ENCODE assay signal across 9 mouse cellular contexts in genomic region chr9:113645837-113646169, GRCm38 (mm10).
DNase-seq lines count a peak whose midpoint lies in the region; ATAC-seq lines count a peak whose summit lies in the region.
"Had no signal": no experiment of that assay in that cellular context is flagged by ENCODE, and none has a peak within 500 bp of the region (broad histone marks: within the 10 kb centered on the region; RNA-seq: fewer than 3 reads in every experiment).

No protein-coding gene starts in this region.

- H3K4me1 ChIP-seq in forebrain, embryonic 15.5 days: 0 out of 2 replicates have a peak, but pooled peaks cover 6% of the 10 kb centered on the region
- H3K4me1 ChIP-seq in forebrain, embryonic 12.5 days: peaks cover 4% of the 10 kb centered on the region; the same call in 1 of the 2 replicates
- H3K4me1 ChIP-seq in neural tube, embryonic 12.5 days: peaks cover 10% of the 10 kb centered on the region
- H3K4me1 ChIP-seq in midbrain, embryonic 13.5 days (replicated peaks): peaks cover 8% of the 10 kb centered on the region; the same call in 1 of the 2 replicates

- H3K27me3 ChIP-seq in forebrain, embryonic 15.5 days: no peaks in the 10 kb centered on the region
- H3K27me3 ChIP-seq in forebrain, embryonic 12.5 days: no peaks in the 10 kb centered on the region
- no peaks in the 10 kb centered on the region for H3K27me3 ChIP-seq in neural tube, embryonic 12.5 days (replicated peaks)
- H3K27me3 ChIP-seq in midbrain, embryonic 13.5 days: no peaks in the 10 kb centered on the region
- H3K27me3 ChIP-seq: heart, embryonic 12.5 days had no signal

- WGBS in forebrain, embryonic 15.5 days: 49% methylated on average over 5 of the region's 5 CpGs
- 47% methylated on average over 5 of the region's 5 CpGs for WGBS in forebrain, embryonic 12.5 days
- WGBS in neural tube, embryonic 12.5 days: 44% methylated on average over 5 of the region's 5 CpGs
- 47% methylated on average over 5 of the region's 5 CpGs for WGBS in midbrain, embryonic 13.5 days

- H3K4me2 ChIP-seq in forebrain, embryonic 15.5 days (replicated peaks): no peak overlapping the region
- H3K4me2 ChIP-seq in forebrain, embryonic 12.5 days: no peak overlapping the region
- no peak overlapping the region for H3K4me2 ChIP-seq in neural tube, embryonic 12.5 days (replicated peaks)
- no peak overlapping the region for H3K4me2 ChIP-seq in midbrain, embryonic 13.5 days (replicated peaks)

- intact Hi-C loops in gastrocnemius, postnatal 36 days (cut with DNase I): loop anchor here (10.0 kb wide), 1 partner anchor 191 kb away; no protein-coding TSS in a partner anchor

- no peak overlapping the region for H3K9ac ChIP-seq in forebrain, embryonic 15.5 days (replicated peaks)
- H3K9ac ChIP-seq in forebrain, embryonic 12.5 days: no peak overlapping the region
- H3K9ac ChIP-seq in neural tube, embryonic 12.5 days: no peak overlapping the region
- H3K9ac ChIP-seq in midbrain, embryonic 13.5 days (replicated peaks): no peak overlapping the region

- H3K9me3 ChIP-seq in forebrain, embryonic 15.5 days: no peaks in the 10 kb centered on the region
- H3K9me3 ChIP-seq in forebrain, embryonic 12.5 days: no peaks in the 10 kb centered on the region
- no peaks in the 10 kb centered on the region for H3K9me3 ChIP-seq in neural tube, embryonic 12.5 days
- no peaks in the 10 kb centered on the region for H3K9me3 ChIP-seq in midbrain, embryonic 13.5 days
- H3K9me3 ChIP-seq: heart, embryonic 12.5 days had no signal

- DNase-seq in neural tube, embryonic 10.5 days (ENCODE audit: extremely low spot score, low spot score): no peak
- no peak for DNase-seq in right cerebral cortex, postnatal 36 days (ENCODE audit: low spot score in 2 of 2)
- DNase-seq in thymus, postnatal 36 days: no peak
- DNase-seq in gastrocnemius, postnatal 36 days: no peak

- H3K27ac ChIP-seq in forebrain, embryonic 15.5 days (replicated peaks): no peak overlapping the region
- no peak overlapping the region for H3K27ac ChIP-seq in forebrain, embryonic 12.5 days
- H3K27ac ChIP-seq in neural tube, embryonic 12.5 days: no peak overlapping the region
- H3K27ac ChIP-seq in midbrain, embryonic 13.5 days: no peak overlapping the region

- H3K36me3 ChIP-seq in forebrain, embryonic 15.5 days: no peaks in the 10 kb centered on the region
- no peaks in the 10 kb centered on the region for H3K36me3 ChIP-seq in forebrain, embryonic 12.5 days (replicated peaks)
- no peaks in the 10 kb centered on the region for H3K36me3 ChIP-seq in neural tube, embryonic 12.5 days
- no peaks in the 10 kb centered on the region for H3K36me3 ChIP-seq in midbrain, embryonic 13.5 days
- H3K36me3 ChIP-seq: heart, embryonic 12.5 days had no signal

- H3K4me3 ChIP-seq in forebrain, embryonic 15.5 days: no peak overlapping the region
- H3K4me3 ChIP-seq in forebrain, embryonic 12.5 days (replicated peaks): no peak overlapping the region
- no peak overlapping the region for H3K4me3 ChIP-seq in neural tube, embryonic 12.5 days
- H3K4me3 ChIP-seq in midbrain, embryonic 13.5 days (replicated peaks): no peak overlapping the region
- H3K4me3 ChIP-seq: heart, embryonic 12.5 days had no signal

- ATAC-seq in forebrain, embryonic 15.5 days (replicated peaks): peak; percentile 46
- no peak; the same call in 1 of the 2 replicates for ATAC-seq in forebrain, embryonic 12.5 days (ENCODE audit: low FRiP score)
- peak; percentile 62 for ATAC-seq in neural tube, embryonic 12.5 days (ENCODE audit: low FRiP score, low read depth)
- ATAC-seq in midbrain, embryonic 13.5 days: peak; percentile 69
